Mouse (Mus musculus): ENCODE results near the gene Bcl2l12. TPM values are rescaled to one million over a fixed set of nuclear protein-coding genes. Genes with fewer than 3 reads are reported as not detected.

Bcl2l12 gene
- polyA plus RNA-seq, 1 experiment from 2014 or later: 43.2 TPM

GRCm38 (mm10) chr7:45015344-45015956, 16.9 kb upstream of the Bcl2l12 start:
- H3K36me3 ChIP-seq (ENCODE audit: control insufficient read depth, insufficient read depth, low read length): peaks cover 23% of the 10 kb centered on the region
- 2% methylated on average over 20 of the region's 20 CpGs for WGBS (ENCODE audit: insufficient replicate concordance)
- peak overlapping the region; percentile 99 for H3K9ac ChIP-seq (ENCODE audit: low read depth, low read length)
- H3K9me3 ChIP-seq (replicated peaks; ENCODE audit: control insufficient read depth, low read length): no peaks in the 10 kb centered on the region
- ATAC-seq (replicated peaks; ENCODE audit: insufficient number of reproducible peaks, low FRiP score, low TSS enrichment): no peak
- H3K27ac ChIP-seq (ENCODE audit: low read depth, low read length): peak overlapping the region; percentile 87
- H3K4me3 ChIP-seq (ENCODE audit: low read depth, low read length): peak overlapping the region; percentile 94
- H3K27me3 ChIP-seq (ENCODE audit: control insufficient read depth, insufficient read depth, low read length): no peaks in the 10 kb centered on the region
- H3K4me2 ChIP-seq: peak overlapping the region; percentile 84
- H3K4me1 ChIP-seq (ENCODE audit: control insufficient read depth, insufficient read depth, low read length): peaks cover 22% of the 10 kb centered on the region

DNA sequence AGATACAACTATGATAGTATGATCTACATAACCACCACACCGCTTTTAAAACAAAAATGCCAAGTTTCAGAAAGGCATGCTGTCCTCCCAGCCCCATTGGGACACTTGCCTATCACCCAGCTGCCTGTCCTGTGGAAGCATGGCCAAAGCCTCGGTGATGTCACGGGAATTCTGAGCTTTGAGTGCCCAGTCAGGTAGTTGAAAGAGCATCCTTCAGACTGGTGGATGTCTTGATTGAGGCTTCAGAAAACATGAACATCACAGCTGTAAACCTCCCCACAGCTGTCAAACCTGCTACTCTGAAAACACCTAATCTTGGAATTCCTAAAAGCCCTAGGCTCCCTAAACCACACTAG, 15.6 kb upstream of the Bcl2l12 start:
- 92% methylated on average over 3 of the region's 3 CpGs for WGBS (ENCODE audit: insufficient replicate concordance)
- Histone ChIP-seq H3K4me1 (ENCODE audit: control insufficient read depth, insufficient read depth, low read length) (peaks cover 22% of the 10 kb centered on the region), H3K36me3 (ENCODE audit: control insufficient read depth, insufficient read depth, low read length) (peaks cover 35% of the 10 kb centered on the region), H3K9me3 (replicated peaks; ENCODE audit: control insufficient read depth, low read length) (no peaks in the 10 kb centered on the region), H3K27me3 (ENCODE audit: control insufficient read depth, insufficient read depth, low read length) (no peaks in the 10 kb centered on the region), H3K27ac (ENCODE audit: low read depth, low read length) (no peak overlapping the region), H3K9ac (ENCODE audit: low read depth, low read length) (no peak overlapping the region), H3K4me3 (ENCODE audit: low read depth, low read length) (no peak overlapping the region), H3K4me2 (no peak overlapping the region)
- ATAC-seq (replicated peaks; ENCODE audit: insufficient number of reproducible peaks, low FRiP score, low TSS enrichment): no peak

- no peak overlapping the region for H3K27ac ChIP-seq (ENCODE audit: low read depth, low read length)
- whole genome bisulfite sequencing (ENCODE audit: insufficient replicate concordance): 94% methylated on average over 16 of the region's 16 CpGs
- ATAC-seq (replicated peaks; ENCODE audit: insufficient number of reproducible peaks, low FRiP score, low TSS enrichment): no peak
- peaks cover 17% of the 10 kb centered on the region for H3K4me1 ChIP-seq (ENCODE audit: control insufficient read depth, insufficient read depth, low read length)
- H3K4me2 ChIP-seq: no peak overlapping the region
- no peak overlapping the region for H3K9ac ChIP-seq (ENCODE audit: low read depth, low read length)
- no peak overlapping the region for H3K4me3 ChIP-seq (ENCODE audit: low read depth, low read length)
- no peaks in the 10 kb centered on the region for H3K9me3 ChIP-seq (replicated peaks; ENCODE audit: control insufficient read depth, low read length)
- peaks cover 40% of the 10 kb centered on the region for H3K36me3 ChIP-seq (ENCODE audit: control insufficient read depth, insufficient read depth, low read length)
- no peaks in the 10 kb centered on the region for H3K27me3 ChIP-seq (ENCODE audit: control insufficient read depth, insufficient read depth, low read length)
Measured at GRCm38 (mm10) chr7:45013366-45014095, 15.0 kb upstream of the Bcl2l12 start.

GRCm38 (mm10) chr7:45012824-45013223, 14.3 kb upstream of the Bcl2l12 start:
- Histone ChIP-seq H3K4me3 (ENCODE audit: low read depth, low read length) (no peak overlapping the region), H3K27ac (ENCODE audit: low read depth, low read length) (no peak overlapping the region), H3K36me3 (ENCODE audit: control insufficient read depth, insufficient read depth, low read length) (peaks cover 42% of the 10 kb centered on the region), H3K4me1 (ENCODE audit: control insufficient read depth, insufficient read depth, low read length) (peaks cover 12% of the 10 kb centered on the region), H3K4me2 (no peak overlapping the region), H3K27me3 (ENCODE audit: control insufficient read depth, insufficient read depth, low read length) (no peaks in the 10 kb centered on the region), H3K9me3 (replicated peaks; ENCODE audit: control insufficient read depth, low read length) (no peaks in the 10 kb centered on the region), H3K9ac (ENCODE audit: low read depth, low read length) (no peak overlapping the region)
- no peak for ATAC-seq (replicated peaks; ENCODE audit: insufficient number of reproducible peaks, low FRiP score, low TSS enrichment)
- 77% methylated on average over 4 of the region's 4 CpGs for WGBS (ENCODE audit: insufficient replicate concordance)

- H3K36me3 ChIP-seq (ENCODE audit: control insufficient read depth, insufficient read depth, low read length): peaks cover 50% of the 10 kb centered on the region
- no peak for ATAC-seq (replicated peaks; ENCODE audit: insufficient number of reproducible peaks, low FRiP score, low TSS enrichment)
- WGBS (ENCODE audit: insufficient replicate concordance): 93% methylated on average over 6 of the region's 6 CpGs
- H3K4me3 ChIP-seq (ENCODE audit: low read depth, low read length): no peak overlapping the region
- H3K9me3 ChIP-seq (replicated peaks; ENCODE audit: control insufficient read depth, low read length): no peaks in the 10 kb centered on the region
- H3K27me3 ChIP-seq (ENCODE audit: control insufficient read depth, insufficient read depth, low read length): no peaks in the 10 kb centered on the region
- no peak overlapping the region for H3K4me2 ChIP-seq
- H3K27ac ChIP-seq (ENCODE audit: low read depth, low read length): no peak overlapping the region
- H3K9ac ChIP-seq (ENCODE audit: low read depth, low read length): no peak overlapping the region
- H3K4me1 ChIP-seq (ENCODE audit: control insufficient read depth, insufficient read depth, low read length): peaks cover 12% of the 10 kb centered on the region
Measured at GRCm38 (mm10) chr7:45012011-45012410, 13.5 kb upstream of the Bcl2l12 start.

DNA sequence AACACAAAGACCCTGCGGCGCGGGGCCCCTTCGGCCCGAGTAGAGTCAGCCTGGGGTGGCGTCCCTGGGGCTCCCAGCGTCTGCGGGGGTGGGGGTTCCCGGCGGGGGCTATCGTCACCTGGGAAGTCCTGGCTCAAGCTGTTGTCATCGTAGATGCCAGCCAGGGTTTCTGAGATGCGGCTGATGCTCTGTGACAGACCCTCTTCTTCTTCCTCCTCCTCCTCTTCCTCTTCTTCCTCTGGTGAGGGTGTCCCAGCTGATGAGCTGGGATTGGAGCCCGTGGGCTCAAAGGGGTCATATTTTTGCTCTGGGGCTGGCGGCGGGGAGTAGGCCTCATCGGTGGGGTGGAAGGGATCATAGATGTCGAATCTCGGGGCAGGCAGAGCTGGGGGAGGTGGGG, 9.9 kb upstream of the Bcl2l12 start:
- no peak overlapping the region for H3K27ac ChIP-seq (ENCODE audit: low read depth, low read length)
- H3K4me2 ChIP-seq: no peak overlapping the region
- no peak overlapping the region for H3K4me3 ChIP-seq (ENCODE audit: low read depth, low read length)
- no peak for ATAC-seq (replicated peaks; ENCODE audit: insufficient number of reproducible peaks, low FRiP score, low TSS enrichment)
- H3K36me3 ChIP-seq (ENCODE audit: control insufficient read depth, insufficient read depth, low read length): peaks cover 68% of the 10 kb centered on the region
- WGBS (ENCODE audit: insufficient replicate concordance): 90% methylated on average over 19 of the region's 19 CpGs
- no peak overlapping the region for H3K9ac ChIP-seq (ENCODE audit: low read depth, low read length)
- H3K9me3 ChIP-seq (replicated peaks; ENCODE audit: control insufficient read depth, low read length): no peaks in the 10 kb centered on the region
- H3K4me1 ChIP-seq (ENCODE audit: control insufficient read depth, insufficient read depth, low read length): 0 out of 2 replicates have a peak, but pooled peaks cover 2% of the 10 kb centered on the region
- no peaks in the 10 kb centered on the region for H3K27me3 ChIP-seq (ENCODE audit: control insufficient read depth, insufficient read depth, low read length)

GRCm38 (mm10) chr7:45007846-45008245, 9.3 kb upstream of the Bcl2l12 start:
- H3K9ac ChIP-seq (ENCODE audit: low read depth, low read length): no peak overlapping the region
- no peaks in the 10 kb centered on the region for H3K4me1 ChIP-seq (ENCODE audit: control insufficient read depth, insufficient read depth, low read length)
- no peak overlapping the region for H3K27ac ChIP-seq (ENCODE audit: low read depth, low read length)
- ATAC-seq (replicated peaks; ENCODE audit: insufficient number of reproducible peaks, low FRiP score, low TSS enrichment): no peak
- H3K4me3 ChIP-seq (ENCODE audit: low read depth, low read length): no peak overlapping the region
- no peaks in the 10 kb centered on the region for H3K27me3 ChIP-seq (ENCODE audit: control insufficient read depth, insufficient read depth, low read length)
- WGBS (ENCODE audit: insufficient replicate concordance): 89% methylated on average over 30 of the region's 30 CpGs
- peaks cover 70% of the 10 kb centered on the region for H3K36me3 ChIP-seq (ENCODE audit: control insufficient read depth, insufficient read depth, low read length)
- H3K4me2 ChIP-seq: no peak overlapping the region
- no peaks in the 10 kb centered on the region for H3K9me3 ChIP-seq (replicated peaks; ENCODE audit: control insufficient read depth, low read length)

- Histone ChIP-seq H3K36me3 (ENCODE audit: control insufficient read depth, insufficient read depth, low read length) (peaks cover 72% of the 10 kb centered on the region), H3K27me3 (ENCODE audit: control insufficient read depth, insufficient read depth, low read length) (no peaks in the 10 kb centered on the region), H3K4me1 (ENCODE audit: control insufficient read depth, insufficient read depth, low read length) (no peaks in the 10 kb centered on the region), H3K27ac (ENCODE audit: low read depth, low read length) (no peak overlapping the region), H3K9ac (ENCODE audit: low read depth, low read length) (no peak overlapping the region), H3K4me3 (ENCODE audit: low read depth, low read length) (no peak overlapping the region), H3K4me2 (no peak overlapping the region), H3K9me3 (replicated peaks; ENCODE audit: control insufficient read depth, low read length) (no peaks in the 10 kb centered on the region)
- no peak for ATAC-seq (replicated peaks; ENCODE audit: insufficient number of reproducible peaks, low FRiP score, low TSS enrichment)
- WGBS (ENCODE audit: insufficient replicate concordance): 91% methylated on average over 28 of the region's 29 CpGs
Measured at GRCm38 (mm10) chr7:45007141-45007540, 8.6 kb upstream of the Bcl2l12 start.

GRCm38 (mm10) chr7:45006503-45006902, 8.0 kb upstream of the Bcl2l12 start:
- WGBS (ENCODE audit: insufficient replicate concordance): 94% methylated on average over 12 of the region's 12 CpGs

More at GRCm38 (mm10) chr7:45006503-45006902, 8.0 kb upstream of the Bcl2l12 start:
- no peak overlapping the region for H3K4me3 ChIP-seq (ENCODE audit: low read depth, low read length)
- H3K36me3 ChIP-seq (ENCODE audit: control insufficient read depth, insufficient read depth, low read length): peaks cover 71% of the 10 kb centered on the region
- H3K27ac ChIP-seq (ENCODE audit: low read depth, low read length): no peak overlapping the region
- H3K9ac ChIP-seq (ENCODE audit: low read depth, low read length): no peak overlapping the region
- no peaks in the 10 kb centered on the region for H3K9me3 ChIP-seq (replicated peaks; ENCODE audit: control insufficient read depth, low read length)
- no peaks in the 10 kb centered on the region for H3K27me3 ChIP-seq (ENCODE audit: control insufficient read depth, insufficient read depth, low read length)
- no peak overlapping the region for H3K4me2 ChIP-seq
- no peak for ATAC-seq (replicated peaks; ENCODE audit: insufficient number of reproducible peaks, low FRiP score, low TSS enrichment)
- H3K4me1 ChIP-seq (ENCODE audit: control insufficient read depth, insufficient read depth, low read length): 0 out of 2 replicates have a peak, but pooled peaks cover 2% of the 10 kb centered on the region
